Mouse (Mus musculus) embryo, embryonic 10 days (tissue): ENCODE data around the gene Tmc6.

Experiments used
- DNase-seq: peaks from one replicate; pipeline ENCODE4 v3.0.0-alpha.2; 2015; ENCODE audit warnings: low spot score

Gene Tmc6

GRCm38 (mm10) chr11:117781199-117781821, 688 bp downstream of the Tmc6 start:
- DNase-seq: no peak

- peak; percentile 93 for DNase-seq
Measured at GRCm38 (mm10) chr11:117780582-117781111, 1.4 kb downstream of the Tmc6 start.

- DNase-seq: no peak
Measured at GRCm38 (mm10) chr11:117780199-117780515, 1.8 kb downstream of the Tmc6 start.

GRCm38 (mm10) chr11:117779434-117780198, 2.4 kb downstream of the Tmc6 start:
- peak; percentile 84 for DNase-seq

GRCm38 (mm10) chr11:117778851-117779433, 3.1 kb downstream of the Tmc6 start:
- DNase-seq: peak; percentile 42

GRCm38 (mm10) chr11:117778031-117778430, 4.0 kb downstream of the Tmc6 start:
- DNase-seq: no peak

- DNase-seq: no peak
Measured at GRCm38 (mm10) chr11:117777111-117777510, 4.9 kb downstream of the Tmc6 start.

- DNase-seq: no peak
Measured at GRCm38 (mm10) chr11:117776085-117776792, 5.8 kb downstream of the Tmc6 start.

- DNase-seq: no peak
Measured at GRCm38 (mm10) chr11:117775540-117775939, 6.5 kb downstream of the Tmc6 start.

GRCm38 (mm10) chr11:117774925-117775324, 7.1 kb downstream of the Tmc6 start:
- no peak for DNase-seq

- DNase-seq: no peak
Measured at GRCm38 (mm10) chr11:117772352-117772751, 9.6 kb downstream of the Tmc6 start.

GRCm38 (mm10) chr11:117770407-117770806, 11.6 kb downstream of the Tmc6 start:
- DNase-seq: no peak

GRCm38 (mm10) chr11:117769683-117770047, 12.3 kb downstream of the Tmc6 start:
- no peak for DNase-seq

GRCm38 (mm10) chr11:117768725-117769682, 13.0 kb downstream of the Tmc6 start:
- no peak for DNase-seq

GRCm38 (mm10) chr11:117766275-117766674, 15.7 kb downstream of the Tmc6 start:
- no peak for DNase-seq

- DNase-seq: no peak
Measured at GRCm38 (mm10) chr11:117765361-117765760, 16.6 kb downstream of the Tmc6 start.

- no peak for DNase-seq
Measured at GRCm38 (mm10) chr11:117764319-117764718, 17.7 kb downstream of the Tmc6 start.

- no peak for DNase-seq
Measured at GRCm38 (mm10) chr11:117762246-117762645, 19.8 kb downstream of the Tmc6 start.

GRCm38 (mm10) chr11:117761801-117762200, 20.2 kb downstream of the Tmc6 start:
- DNase-seq: no peak

GRCm38 (mm10) chr11:117760374-117761119, 21.5 kb downstream of the Tmc6 start:
- no peak for DNase-seq

- no peak for DNase-seq
Measured at GRCm38 (mm10) chr11:117759267-117759666, 22.7 kb downstream of the Tmc6 start.
